Mouse (Mus musculus) mouse embryonic stem cell (cell line): ENCODE measurements at regions not wholly inside any gene's neighbourhood (a gene's known extent, or its start where the extent isn't known, plus 50 kb on each side); places are given as distances from the start of the nearest gene placed in this dataset.

Experiments
- in situ Hi-C, 2 experiments: fragments of 300-500 bp; cut with MboI; formaldehyde crosslinking; loops; 1 replicate in 1 of 2; 3 replicates in 1 of 2; pipeline ENCODE4 v1.14.3; 2019 to 2020; ENCODE audit warnings: low sequenced_read_pairs in 2 of 2, low pct_unique_long_range_greater_than_20kb in 1 of 2, mixed read lengths in 1 of 2; ENCODE audit not compliant: unreplicated experiment in 1 of 2

- in situ Hi-C loops, result loop anchor here in 1 of 2 experiments (25.0 kb wide), 1 partner anchor 463 kb away; the partner anchor contains the start of gene Commd2
These were observed 277.0 kb upstream of the Pfn2 start for GRCm38 (mm10) chr3:58124886-58125285.

DNA sequence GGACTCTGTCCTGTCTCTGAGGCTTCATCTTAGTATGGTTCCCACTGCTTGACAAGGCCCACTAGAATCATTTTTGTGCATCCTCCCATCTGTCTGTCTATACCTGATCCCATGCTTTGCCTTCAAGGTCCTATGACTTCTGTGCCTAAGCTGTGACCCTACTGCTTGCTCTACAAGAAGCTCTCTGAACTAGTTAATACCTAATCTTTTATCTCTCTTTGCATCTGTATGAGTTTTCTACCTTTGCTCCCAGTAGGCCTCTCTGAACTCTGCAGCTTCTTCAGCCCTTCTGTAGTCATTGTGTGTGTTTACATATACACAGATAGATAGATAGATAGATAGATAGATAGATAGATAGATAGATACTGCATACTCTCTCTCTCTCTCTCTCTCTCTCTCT lies 279.1 kb upstream of the Pfn2 start:
- in situ Hi-C loops, result loop anchor here in 1 of 2 experiments (25.0 kb wide), 1 partner anchor 465 kb away; the partner anchor contains the start of gene Commd2

DNA sequence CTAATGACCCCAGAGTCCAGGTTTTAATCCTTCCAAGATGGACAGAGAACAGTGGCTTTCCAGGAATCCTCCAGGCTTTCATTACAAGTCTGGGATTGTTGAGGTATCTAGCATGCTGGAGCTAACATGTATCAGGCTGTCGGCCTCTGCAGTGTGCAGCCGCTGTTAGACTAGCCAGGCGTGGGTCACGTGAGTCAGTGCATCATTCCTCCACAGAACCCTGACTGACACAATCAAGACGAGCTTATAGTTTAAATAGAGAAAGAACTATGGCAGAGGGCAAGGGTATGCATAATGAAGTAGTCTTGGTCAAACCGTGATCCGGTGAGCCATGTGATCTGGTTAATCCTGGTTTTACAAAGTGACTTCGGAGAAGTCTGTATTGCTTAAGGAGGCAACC lies 280.2 kb upstream of the Pfn2 start:
- in situ Hi-C loops, result loop anchor here in 1 of 2 experiments (25.0 kb wide), 1 partner anchor 466 kb away; the partner anchor contains the start of gene Commd2

DNA sequence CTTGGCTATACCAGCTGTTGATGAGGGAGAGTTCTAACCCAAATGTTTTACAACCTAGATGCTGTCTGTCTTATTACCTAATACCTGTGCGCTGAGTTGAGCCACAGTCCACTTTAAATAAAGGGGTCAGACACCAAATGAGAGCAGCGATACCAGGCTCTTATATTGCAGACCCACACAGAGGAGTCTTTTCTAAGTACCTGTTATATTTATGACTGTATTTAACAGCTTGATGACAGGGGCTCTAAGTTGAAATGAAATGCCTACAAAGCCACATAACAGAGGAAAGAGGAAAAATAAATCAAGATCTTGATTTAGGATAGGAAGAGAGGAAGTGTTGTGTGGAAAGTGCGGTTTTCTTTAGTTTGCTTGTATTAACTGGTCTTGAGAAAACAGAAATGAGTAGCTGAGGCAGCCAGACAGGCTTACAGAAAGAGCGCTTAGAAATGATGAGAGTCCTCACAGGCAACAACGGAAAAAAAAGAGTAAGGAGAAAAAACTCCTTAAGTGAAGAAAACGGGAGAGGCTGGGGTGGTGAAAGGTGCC lies 281.6 kb upstream of the Pfn2 start:
- in situ Hi-C loops, result loop anchor here in 1 of 2 experiments (25.0 kb wide), 1 partner anchor 467 kb away; the partner anchor contains the start of gene Commd2

- in situ Hi-C loops, result loop anchor here in 1 of 2 experiments (25.0 kb wide), 1 partner anchor 473 kb away; the partner anchor contains the start of gene Commd2
These were observed 278.7 kb upstream of the Tsc22d2 start for GRCm38 (mm10) chr3:58135607-58136365.

DNA sequence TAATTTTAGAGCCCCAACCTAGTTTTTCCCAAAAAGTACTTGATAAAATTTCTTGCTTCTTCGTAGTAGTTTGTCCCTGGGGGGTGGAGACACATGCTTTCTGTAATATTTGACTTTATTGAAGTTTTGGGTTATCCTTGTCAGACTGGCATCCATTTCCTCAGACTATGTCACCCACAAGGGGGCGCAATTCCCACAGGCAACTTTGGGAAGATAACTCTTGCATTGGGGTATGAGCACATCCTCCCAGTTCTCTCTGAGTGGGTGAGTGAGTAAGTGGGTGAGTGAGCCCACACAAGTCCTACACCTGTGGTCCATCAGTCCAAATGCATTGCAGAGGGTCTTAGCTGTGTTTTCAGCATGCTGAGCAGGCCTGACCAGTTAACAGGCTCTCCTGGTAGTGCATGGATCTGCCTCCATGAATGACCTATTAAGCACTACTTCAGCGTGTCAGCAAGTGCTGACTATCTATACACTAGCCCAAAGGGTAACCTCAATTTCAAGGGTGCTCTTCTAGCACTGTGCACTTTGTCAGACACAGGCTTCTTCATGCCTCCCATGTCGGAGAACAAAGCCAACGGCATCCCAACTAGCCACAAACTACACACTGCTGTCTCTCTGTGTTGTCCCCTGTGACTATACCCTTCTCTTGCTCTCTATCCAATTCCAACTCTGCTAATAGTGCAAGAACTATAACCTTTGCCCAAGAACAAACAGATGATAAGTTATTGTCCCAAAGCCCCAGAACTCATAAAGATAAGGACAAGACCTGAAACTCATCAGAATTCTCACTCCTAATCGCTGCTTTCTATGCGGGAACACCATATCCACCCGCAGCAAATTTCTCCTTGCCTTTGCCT lies 275.6 kb upstream of the Tsc22d2 start:
- in situ Hi-C loops, result loop anchor here in 1 of 2 experiments (25.0 kb wide), 1 partner anchor 477 kb away; the partner anchor contains the start of gene Commd2

DNA sequence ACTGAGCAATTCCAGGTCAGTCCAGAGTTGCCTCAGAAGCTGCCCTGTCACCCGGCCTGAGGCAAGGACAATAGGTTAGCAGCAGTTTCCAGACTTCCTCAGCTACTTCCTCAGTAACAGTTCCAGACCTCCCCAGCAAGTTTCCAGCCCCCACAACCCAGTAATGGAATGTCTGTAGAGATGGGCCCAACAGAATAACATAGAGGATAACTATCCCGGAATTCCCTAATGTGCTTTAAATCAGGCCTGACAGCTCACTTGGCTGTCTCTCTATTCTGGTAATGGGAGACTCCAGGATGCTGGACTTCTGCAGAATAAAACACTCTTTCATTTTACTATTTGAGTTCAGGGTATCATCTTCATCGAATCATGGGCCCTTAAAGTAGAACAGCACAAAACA lies 268.4 kb upstream of the Tsc22d2 start:
- in situ Hi-C loops, result loop anchor here in 1 of 2 experiments (25.0 kb wide), 1 partner anchor 484 kb away; the partner anchor contains the start of gene Commd2

- in situ Hi-C loops, result loop anchor here in 1 of 2 experiments (25.0 kb wide), 1 partner anchor 484 kb away; the partner anchor contains the start of gene Commd2
These were observed 267.8 kb upstream of the Tsc22d2 start for GRCm38 (mm10) chr3:58146762-58147161.

DNA sequence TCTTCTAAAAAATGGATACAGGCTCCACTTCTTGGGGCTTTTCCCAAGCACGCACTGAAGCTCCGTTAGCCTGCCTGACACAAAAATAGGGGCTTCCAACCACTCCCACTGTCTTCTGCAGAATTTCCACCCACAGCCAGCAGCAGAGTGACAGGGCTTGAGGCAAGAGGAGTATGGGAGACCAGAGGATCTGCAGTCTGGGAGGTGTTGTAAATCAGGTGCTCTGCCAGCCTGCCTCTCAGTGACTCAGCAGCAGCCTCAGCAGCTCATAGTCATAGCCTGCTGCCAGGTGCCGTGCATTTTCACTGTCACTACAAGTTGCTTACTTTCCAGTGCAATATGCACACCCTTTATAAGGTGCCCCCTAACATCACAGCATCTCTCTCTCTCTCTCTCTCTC lies 261.4 kb upstream of the Tsc22d2 start:
- in situ Hi-C loops, result no loop called here

DNA sequence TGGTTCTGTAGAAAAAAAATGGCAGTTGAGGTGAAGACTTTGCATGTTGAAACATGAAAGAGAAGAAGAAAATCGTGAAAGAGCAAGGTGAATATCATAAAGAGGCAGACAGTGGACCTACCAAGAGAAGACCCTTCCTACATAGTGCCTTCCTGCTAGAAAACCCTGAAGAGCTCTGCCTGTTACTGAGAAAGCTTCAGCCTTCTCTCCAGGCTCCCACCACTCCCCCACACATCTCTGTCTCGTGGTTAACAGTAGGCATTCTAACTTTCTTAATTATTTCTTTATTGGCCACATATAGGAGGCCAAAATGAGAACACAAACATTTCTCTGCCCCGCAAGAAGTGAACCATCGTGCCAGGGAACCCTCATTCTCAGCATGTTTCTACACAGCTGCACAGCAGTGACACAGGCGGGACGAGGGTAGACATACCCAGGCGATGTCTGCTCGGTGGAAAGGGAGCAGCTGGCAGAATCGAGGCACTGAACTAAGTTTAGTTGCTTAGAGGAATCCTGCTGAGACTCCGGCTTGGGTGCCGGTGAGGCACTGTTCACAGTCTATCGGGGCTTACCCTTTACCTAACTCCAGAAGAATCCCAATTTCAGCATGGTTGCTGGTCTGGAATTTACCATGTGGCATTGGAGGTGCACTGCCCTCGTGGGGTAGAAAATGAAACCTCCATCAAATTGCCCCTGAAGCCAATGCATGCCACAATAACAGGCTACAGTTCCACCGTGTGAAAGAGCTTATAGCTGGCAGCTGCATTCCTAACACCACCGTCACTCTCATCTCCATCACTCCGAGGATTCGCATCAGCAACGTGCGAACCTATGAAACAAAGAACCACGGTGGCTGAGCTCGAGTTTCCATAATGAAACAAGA lies 260.4 kb upstream of the Tsc22d2 start:
- in situ Hi-C loops, result no loop called here

GRCm38 (mm10) chr3:58159384-58159783 lies 255.1 kb upstream of the Tsc22d2 start:
- in situ Hi-C loops, result no loop called here

DNA sequence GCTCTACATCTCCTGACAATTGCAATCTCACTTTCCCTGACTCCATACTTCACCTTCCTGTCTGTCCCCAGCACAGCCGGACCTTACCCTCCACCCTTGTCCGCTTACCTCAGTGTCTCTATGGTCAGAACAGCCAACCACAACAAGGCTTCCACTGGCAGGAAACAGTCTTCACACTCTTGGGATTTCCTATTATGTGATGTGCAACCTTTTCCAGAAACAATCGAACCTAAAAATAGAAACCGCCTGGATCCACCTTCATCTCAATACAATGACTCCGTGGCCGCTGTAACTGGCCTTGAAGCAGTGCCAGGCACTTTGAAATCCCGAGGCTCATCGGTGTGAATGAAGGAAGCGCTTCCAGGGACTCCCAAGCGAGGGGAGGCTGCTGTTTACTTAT lies 252.3 kb upstream of the Tsc22d2 start:
- in situ Hi-C loops, result loop anchor here in 1 of 2 experiments (10.0 kb wide), 1 partner anchor 333 kb away; no protein-coding TSS in a partner anchor

- in situ Hi-C loops, result loop anchor here in 1 of 2 experiments (10.0 kb wide), 1 partner anchor 331 kb away; no protein-coding TSS in a partner anchor
These were observed 250.7 kb upstream of the Tsc22d2 start for GRCm38 (mm10) chr3:58163806-58164205.

DNA sequence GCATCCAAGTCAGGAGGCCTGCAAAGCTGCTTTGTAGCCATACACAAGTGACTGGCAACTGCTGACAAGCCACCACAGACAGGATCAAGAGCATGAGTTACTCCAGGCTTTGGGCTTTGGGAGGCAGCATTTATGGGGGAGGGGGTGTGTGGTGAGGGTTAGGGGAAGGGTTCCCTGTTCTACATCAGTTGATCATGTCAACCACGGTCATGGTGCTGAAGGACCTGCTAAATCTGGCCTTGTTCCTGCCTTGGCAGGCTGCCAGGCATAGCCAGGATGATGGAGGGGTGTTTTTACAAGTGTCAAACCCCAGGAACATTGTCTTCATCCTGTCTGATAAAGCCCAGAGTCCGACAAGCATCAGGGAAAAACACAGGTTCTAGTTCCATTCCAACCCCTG lies 247.9 kb upstream of the Tsc22d2 start:
- in situ Hi-C loops, result loop anchor here in 1 of 2 experiments (10.0 kb wide), 1 partner anchor 328 kb away; no protein-coding TSS in a partner anchor

GRCm38 (mm10) chr3:58167121-58167520 lies 247.4 kb upstream of the Tsc22d2 start:
- in situ Hi-C loops, result loop anchor here in 1 of 2 experiments (10.0 kb wide), 1 partner anchor 328 kb away; no protein-coding TSS in a partner anchor

DNA sequence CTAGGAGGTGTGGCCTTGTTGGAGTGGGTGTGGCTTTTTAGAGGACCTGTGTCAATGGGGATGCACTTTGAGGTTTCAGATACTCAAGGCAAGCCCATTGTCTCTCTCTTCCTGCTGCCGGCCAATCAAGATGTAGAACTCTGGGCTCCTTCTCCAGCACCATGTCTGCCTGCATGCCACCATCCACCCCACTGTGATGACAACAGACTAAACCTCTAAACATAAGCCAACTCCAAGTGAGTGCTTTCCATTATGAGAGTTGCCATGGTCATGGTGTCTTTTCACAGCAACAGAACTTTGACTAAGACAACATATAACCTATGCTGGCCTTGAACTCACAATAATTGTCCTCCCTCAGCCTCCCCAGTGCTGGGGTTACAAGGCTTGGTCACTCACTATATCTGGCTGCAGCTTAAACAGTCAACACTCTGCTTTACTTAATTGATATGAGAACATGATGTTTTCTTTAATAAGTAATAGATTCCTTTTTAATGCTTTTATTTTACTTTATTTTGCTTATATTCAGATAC lies 246.7 kb upstream of the Tsc22d2 start:
- in situ Hi-C loops, result loop anchor here in 1 of 2 experiments (10.0 kb wide), 1 partner anchor 327 kb away; no protein-coding TSS in a partner anchor
